Mouse (Mus musculus): Measurements from ENCODE around the gene Slc16a11. TPM values are rescaled to one million over a fixed set of nuclear protein-coding genes. Genes with fewer than 3 reads are reported as not detected.

Gene Slc16a11
- polyA plus RNA-seq, 1 experiment from 2014 or later: 9.7 TPM

GRCm38 (mm10) chr11:70235254-70235900, 22.8 kb downstream of the Slc16a11 start:
- Histone ChIP-seq H3K4me1 (ENCODE audit: control insufficient read depth, insufficient read depth, low read depth, low read length) (peaks cover 24% of the 10 kb centered on the region), H3K36me3 (ENCODE audit: control insufficient read depth, insufficient read depth, low read length) (peaks cover 4% of the 10 kb centered on the region), H3K9me3 (ENCODE audit: control insufficient read depth, low read length) (no peaks in the 10 kb centered on the region), H3K27me3 (replicated peaks; ENCODE audit: control insufficient read depth, insufficient read depth, low read length) (0 out of 2 replicates have a peak, but pooled peaks cover 2% of the 10 kb centered on the region), H3K9ac (ENCODE audit: low read depth, low read length) (no peak overlapping the region), H3K4me3 (ENCODE audit: low read length) (no peak overlapping the region), H3K27ac (ENCODE audit: low read depth, low read length) (no peak overlapping the region), H3K4me2 (ENCODE audit: low read length) (no peak overlapping the region)
- 89% methylated on average over 12 of the region's 12 CpGs for WGBS
- no peak for ATAC-seq

GRCm38 (mm10) chr11:70236717-70237116, 24.2 kb downstream of the Slc16a11 start:
- Histone ChIP-seq H3K4me1 (ENCODE audit: control insufficient read depth, insufficient read depth, low read depth, low read length) (peaks cover 27% of the 10 kb centered on the region), H3K27me3 (replicated peaks; ENCODE audit: control insufficient read depth, insufficient read depth, low read length) (no peaks in the 10 kb centered on the region), H3K9ac (ENCODE audit: low read depth, low read length) (peak overlapping the region; percentile 88), H3K27ac (ENCODE audit: low read depth, low read length) (peak overlapping the region; percentile 95), H3K36me3 (ENCODE audit: control insufficient read depth, insufficient read depth, low read length) (peaks cover 4% of the 10 kb centered on the region), H3K4me3 (ENCODE audit: low read length) (peak overlapping the region; percentile 93), H3K4me2 (ENCODE audit: low read length) (peak overlapping the region; percentile 60), H3K9me3 (ENCODE audit: control insufficient read depth, low read length) (no peaks in the 10 kb centered on the region)
- 23% methylated on average over 7 of the region's 7 CpGs for WGBS
- ATAC-seq: no peak

GRCm38 (mm10) chr11:70237457-70238167, 25.1 kb downstream of the Slc16a11 start, which contains the start of gene 0610010K14Rik:
Gene 0610010K14Rik, minus strand, starts transcription at chr11:70237914.
- Histone ChIP-seq H3K27ac (ENCODE audit: low read depth, low read length) (peak within 1 kb of the TSS; percentile 95), H3K9me3 (ENCODE audit: control insufficient read depth, low read length) (no peaks in the 10 kb centered on the region), H3K9ac (ENCODE audit: low read depth, low read length) (peak within 1 kb of the TSS; percentile 95), H3K27me3 (replicated peaks; ENCODE audit: control insufficient read depth, insufficient read depth, low read length) (no peaks in the 10 kb centered on the region), H3K36me3 (ENCODE audit: control insufficient read depth, insufficient read depth, low read length) (peaks cover 4% of the 10 kb centered on the region), H3K4me1 (ENCODE audit: control insufficient read depth, insufficient read depth, low read depth, low read length) (peaks cover 27% of the 10 kb centered on the region), H3K4me3 (ENCODE audit: low read length) (peak within 1 kb of the TSS; percentile 93), H3K4me2 (ENCODE audit: low read length) (peak within 1 kb of the TSS; percentile 96)
- WGBS: under 1% methylated on average over 64 of the region's 70 CpGs
- peak; percentile 94 for ATAC-seq

DNA sequence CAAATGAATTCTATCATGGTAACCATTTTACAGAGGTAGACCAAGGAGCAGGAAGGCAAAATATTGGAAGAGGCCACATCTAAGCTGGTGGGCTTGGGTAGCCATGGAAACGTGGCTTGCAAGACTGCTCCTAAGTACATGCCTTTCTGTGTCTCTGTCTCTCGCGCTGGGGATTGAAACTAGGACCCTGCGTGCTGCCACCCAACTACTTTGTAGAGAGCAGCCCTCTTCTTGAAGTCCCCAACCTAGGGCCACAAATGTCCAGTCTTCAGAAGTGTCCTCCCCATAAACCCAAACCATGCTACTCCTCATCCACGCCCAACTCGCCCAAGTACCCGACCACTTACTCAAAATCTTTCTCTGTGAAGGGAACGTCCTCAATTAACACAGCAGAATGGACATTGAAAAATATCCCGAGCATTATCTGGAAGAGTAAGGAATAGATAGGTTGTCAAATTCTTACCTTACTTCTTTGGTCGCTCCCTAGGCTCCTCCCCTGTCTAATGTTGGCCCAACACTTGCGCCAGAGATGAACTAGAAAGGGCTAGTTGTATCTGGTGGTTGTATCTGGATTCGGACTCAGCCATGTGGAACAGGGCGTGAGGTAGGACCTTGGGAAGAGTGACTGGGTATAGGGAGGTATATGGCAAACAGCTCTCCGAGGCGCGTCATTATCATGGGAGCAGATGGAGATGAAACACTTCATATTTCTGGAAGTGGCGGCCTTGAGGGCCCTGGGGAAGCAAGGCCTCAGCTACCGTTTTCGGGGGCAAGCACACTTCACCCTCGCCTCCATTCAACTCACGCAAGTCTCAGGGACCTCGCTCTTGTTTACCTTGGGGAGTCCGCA, 26.3 kb downstream of the Slc16a11 start:
- Histone ChIP-seq H3K4me3 (ENCODE audit: low read length) (peak overlapping the region; percentile 93), H3K27ac (ENCODE audit: low read depth, low read length) (peak overlapping the region; percentile 95), H3K9ac (ENCODE audit: low read depth, low read length) (peak overlapping the region; percentile 95), H3K36me3 (ENCODE audit: control insufficient read depth, insufficient read depth, low read length) (peaks cover 4% of the 10 kb centered on the region), H3K4me1 (ENCODE audit: control insufficient read depth, insufficient read depth, low read depth, low read length) (peaks cover 25% of the 10 kb centered on the region), H3K9me3 (ENCODE audit: control insufficient read depth, low read length) (no peaks in the 10 kb centered on the region), H3K27me3 (replicated peaks; ENCODE audit: control insufficient read depth, insufficient read depth, low read length) (no peaks in the 10 kb centered on the region), H3K4me2 (ENCODE audit: low read length) (peak overlapping the region; percentile 96)
- ATAC-seq: no peak
- WGBS: 14% methylated on average over 23 of the region's 23 CpGs

DNA sequence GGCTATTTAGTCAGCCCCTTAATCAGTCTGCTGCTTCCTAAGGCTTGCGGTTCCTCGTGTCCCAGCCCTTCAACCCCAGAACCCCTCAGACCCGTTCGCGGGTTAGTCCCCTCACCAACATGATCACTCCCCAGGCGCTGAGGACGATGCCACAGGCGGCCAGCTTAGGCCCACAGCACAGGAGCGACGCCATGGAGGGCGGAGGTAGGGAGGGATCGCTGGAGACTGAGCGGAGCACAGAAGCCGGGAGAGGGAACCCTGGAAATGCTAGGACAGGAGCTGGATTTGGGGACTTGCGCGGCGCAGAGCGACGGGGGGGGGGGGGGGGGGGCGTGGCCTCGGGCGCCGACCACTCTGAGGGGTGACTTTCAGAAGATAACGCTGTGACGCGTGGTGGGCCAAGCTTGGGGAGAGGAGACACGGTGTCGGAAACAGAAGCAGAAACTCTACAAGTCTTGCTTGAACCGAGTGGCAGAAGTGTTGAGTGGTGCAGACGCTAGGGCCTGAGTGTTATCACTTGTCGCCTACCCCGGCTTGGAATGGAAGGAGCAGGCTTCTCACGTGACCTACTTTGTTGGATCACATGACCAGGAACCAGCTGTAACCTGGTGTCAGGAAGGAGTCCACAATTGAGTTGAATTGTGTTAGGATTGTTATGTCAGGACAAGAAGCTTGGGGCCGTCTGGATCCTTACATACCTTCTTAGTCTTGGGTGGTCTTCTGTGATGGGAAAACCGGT, 27.2 kb downstream of the Slc16a11 start, which contains the start of the genes Gm21988 and Rnasek:
TSS of gene Gm21988 (minus strand) at position 290 of the 739 bp plus-strand sequence.
TSS of gene Rnasek (minus strand) at position 302 of the 739 bp plus-strand sequence.
- Histone ChIP-seq H3K36me3 (ENCODE audit: control insufficient read depth, insufficient read depth, low read length) (peaks cover 4% of the 10 kb centered on the region), H3K27me3 (replicated peaks; ENCODE audit: control insufficient read depth, insufficient read depth, low read length) (no peaks in the 10 kb centered on the region), H3K9ac (ENCODE audit: low read depth, low read length) (peak within 1 kb of the TSS; percentile 95), H3K4me2 (ENCODE audit: low read length) (peak within 1 kb of the TSS; percentile 96), H3K27ac (ENCODE audit: low read depth, low read length) (peak within 1 kb of the TSS; percentile 88), H3K9me3 (ENCODE audit: control insufficient read depth, low read length) (no peaks in the 10 kb centered on the region), H3K4me3 (ENCODE audit: low read length) (peak within 1 kb of the TSS; percentile 93), H3K4me1 (ENCODE audit: control insufficient read depth, insufficient read depth, low read depth, low read length) (peaks cover 25% of the 10 kb centered on the region)
- peak; percentile 53 for ATAC-seq
- under 1% methylated on average over 31 of the region's 35 CpGs for WGBS

DNA sequence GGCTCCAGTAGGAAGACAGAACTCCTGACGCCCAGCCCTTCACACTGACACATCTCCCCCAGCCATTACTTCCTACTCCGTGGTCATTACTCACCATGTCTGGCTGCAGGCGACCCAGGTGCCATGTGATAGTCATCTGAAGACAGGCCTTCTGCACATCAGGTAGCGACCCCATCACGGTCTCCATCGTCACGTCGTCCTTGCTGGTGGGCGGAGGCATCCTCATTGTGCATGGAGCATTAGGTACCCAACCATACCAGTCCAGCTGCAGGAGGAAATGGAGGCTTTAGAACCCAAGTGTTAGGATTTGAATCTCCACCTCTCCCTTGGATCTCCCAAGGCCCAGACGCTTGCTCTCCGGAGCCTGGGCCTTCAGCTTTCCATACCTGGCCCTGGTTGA, 30.0 kb downstream of the Slc16a11 start:
- H3K4me2 ChIP-seq (ENCODE audit: low read length): no peak overlapping the region
- no peaks in the 10 kb centered on the region for H3K9me3 ChIP-seq (ENCODE audit: control insufficient read depth, low read length)
- H3K4me3 ChIP-seq (ENCODE audit: low read length): no peak overlapping the region
- no peaks in the 10 kb centered on the region for H3K36me3 ChIP-seq (ENCODE audit: control insufficient read depth, insufficient read depth, low read length)
- 77% methylated on average over 11 of the region's 11 CpGs for WGBS
- no peak overlapping the region for H3K27ac ChIP-seq (ENCODE audit: low read depth, low read length)
- H3K27me3 ChIP-seq (replicated peaks; ENCODE audit: control insufficient read depth, insufficient read depth, low read length): no peaks in the 10 kb centered on the region; the same call in none of the 2 replicates
- no peak for ATAC-seq
- H3K9ac ChIP-seq (ENCODE audit: low read depth, low read length): no peak overlapping the region
- peaks cover 16% of the 10 kb centered on the region for H3K4me1 ChIP-seq (ENCODE audit: control insufficient read depth, insufficient read depth, low read depth, low read length)

GRCm38 (mm10) chr11:70247136-70247845, 34.7 kb downstream of the Slc16a11 start:
- WGBS: 45% methylated on average over 9 of the region's 9 CpGs
- H3K27me3 ChIP-seq (replicated peaks; ENCODE audit: control insufficient read depth, insufficient read depth, low read length): peaks cover 5% of the 10 kb centered on the region
- no peak for ATAC-seq

GRCm38 (mm10) chr11:70250150-70250549, 37.6 kb downstream of the Slc16a11 start:
- Histone ChIP-seq H3K4me2 (ENCODE audit: low read length) (no peak overlapping the region), H3K27ac (ENCODE audit: low read depth, low read length) (no peak overlapping the region), H3K4me3 (ENCODE audit: low read length) (no peak overlapping the region), H3K27me3 (replicated peaks; ENCODE audit: control insufficient read depth, insufficient read depth, low read length) (peaks cover 24% of the 10 kb centered on the region), H3K36me3 (ENCODE audit: control insufficient read depth, insufficient read depth, low read length) (no peaks in the 10 kb centered on the region), H3K4me1 (ENCODE audit: control insufficient read depth, insufficient read depth, low read depth, low read length) (peaks cover 3% of the 10 kb centered on the region; the same call in 1 of the 2 replicates), H3K9me3 (ENCODE audit: control insufficient read depth, low read length) (no peaks in the 10 kb centered on the region), H3K9ac (ENCODE audit: low read depth, low read length) (no peak overlapping the region)
- ATAC-seq: no peak
- WGBS: 81% methylated on average over 11 of the region's 11 CpGs

More at GRCm38 (mm10) chr11:70247136-70247845, 34.7 kb downstream of the Slc16a11 start:
- Histone ChIP-seq H3K36me3 (ENCODE audit: control insufficient read depth, insufficient read depth, low read length) (no peaks in the 10 kb centered on the region), H3K27ac (ENCODE audit: low read depth, low read length) (no peak overlapping the region), H3K9ac (ENCODE audit: low read depth, low read length) (no peak overlapping the region), H3K4me3 (ENCODE audit: low read length) (no peak overlapping the region), H3K9me3 (ENCODE audit: control insufficient read depth, low read length) (no peaks in the 10 kb centered on the region), H3K4me2 (ENCODE audit: low read length) (no peak overlapping the region), H3K4me1 (ENCODE audit: control insufficient read depth, insufficient read depth, low read depth, low read length) (no peaks in the 10 kb centered on the region)

Measured in hindbrain, embryonic 16.5 days (tissue).